Mouse (Mus musculus) retina, embryonic 14.5 days (tissue): Measurements from ENCODE around the gene Vps33b.
"Not testable (repeated sequence)": the region's sequence is repeated elsewhere in the genome, so short reads cannot be mapped to it uniquely, and the experiment has no call there.

Experiments used
- DNase-seq: peaks from one replicate; pipeline ENCODE4 v3.0.0-alpha.2; 2015; ENCODE audit warnings: low spot score

Gene Vps33b

DNA sequence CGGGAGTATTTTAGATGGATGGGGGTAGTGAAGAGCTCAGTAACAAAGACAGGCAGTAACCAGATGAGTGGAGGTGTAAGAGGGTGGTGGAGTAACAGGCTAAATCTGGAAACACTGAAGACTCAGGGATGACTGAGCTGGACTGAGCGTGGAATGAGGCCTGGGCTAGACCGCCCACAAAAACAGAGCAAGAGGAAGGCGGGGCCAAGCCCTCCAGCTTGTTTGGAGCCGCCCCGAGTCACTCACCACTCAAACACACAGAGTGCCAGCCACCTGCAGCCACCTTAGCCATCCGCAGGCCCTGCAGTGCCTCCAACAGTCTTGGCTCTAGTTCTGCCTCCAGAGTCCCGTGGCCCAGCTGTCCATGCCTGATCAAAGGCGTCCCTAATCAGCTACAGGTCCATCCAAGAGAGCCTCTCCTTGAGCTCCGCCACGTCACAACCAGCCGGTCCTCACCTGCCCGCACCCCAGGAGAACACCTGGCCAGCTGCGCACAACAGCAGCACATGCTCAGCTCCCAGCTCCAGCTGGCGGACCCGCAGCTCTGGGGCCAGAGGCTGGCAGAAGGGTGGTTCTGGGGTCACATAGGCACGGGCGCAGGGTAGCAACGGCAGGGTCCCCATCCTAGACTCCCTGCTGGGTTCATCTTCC is 50.5 kb downstream of the Vps33b start:
- DNase-seq, result no peak

DNA sequence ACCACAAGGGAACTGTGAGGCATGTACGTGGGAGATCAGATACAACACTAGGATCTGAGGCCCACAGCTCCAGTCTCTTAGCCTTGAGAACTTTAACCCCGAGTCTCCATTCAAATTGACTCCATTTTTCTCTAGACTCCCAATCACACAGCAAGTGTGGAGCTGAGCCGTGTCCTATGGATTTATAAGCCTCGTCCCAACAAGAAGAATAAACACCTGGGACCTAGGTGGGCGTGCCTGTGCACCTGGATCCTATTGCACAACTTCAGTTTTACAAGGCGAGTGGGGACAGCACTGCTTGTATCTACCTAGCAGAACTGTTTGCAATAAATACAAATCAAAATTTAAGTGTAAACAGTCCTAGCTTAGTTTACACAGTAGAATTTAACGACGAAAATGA is 53.9 kb downstream of the Vps33b start:
- no peak for DNase-seq

DNA sequence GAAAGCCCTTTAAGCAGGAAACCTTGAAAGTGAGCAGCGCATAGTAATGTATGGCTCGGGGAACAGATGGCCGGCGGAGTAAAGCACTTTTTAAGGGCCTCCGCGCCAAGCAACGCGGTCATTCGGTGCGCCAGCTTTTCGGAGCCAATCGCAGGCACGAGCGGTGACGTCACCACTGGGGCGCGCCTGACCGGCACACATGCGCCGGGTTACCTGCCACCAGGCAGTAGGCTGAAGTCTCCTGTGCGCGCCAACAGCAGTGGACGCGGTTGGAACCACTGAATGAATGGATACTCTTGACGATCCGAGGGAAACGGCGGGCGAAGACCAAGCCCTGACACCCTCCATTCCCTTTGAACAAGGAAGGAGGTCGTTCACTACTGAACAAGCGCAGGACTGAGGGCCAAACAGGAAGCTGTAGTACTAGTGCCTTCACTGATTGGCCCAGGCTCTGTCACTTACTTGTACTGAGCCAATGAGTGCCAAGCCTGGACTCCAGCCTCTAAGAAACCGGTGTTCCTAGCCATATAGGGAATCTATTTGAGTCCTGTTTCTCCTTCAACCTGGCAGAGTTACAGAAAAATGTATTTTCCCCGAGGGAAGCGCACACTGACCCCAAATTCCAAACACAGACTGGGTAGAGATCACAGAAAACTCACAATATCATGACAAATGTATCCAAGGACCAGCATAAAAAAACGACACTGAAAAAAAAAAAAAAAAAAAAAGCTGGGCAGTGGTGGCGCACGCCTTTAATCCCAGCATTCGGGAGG is 54.8 kb downstream of the Vps33b start, which contains the start of gene Rccd1:
TSS of gene Rccd1 (minus strand) at position 412 of the 773 bp plus-strand sequence.
- peak; percentile 94 for DNase-seq

DNA sequence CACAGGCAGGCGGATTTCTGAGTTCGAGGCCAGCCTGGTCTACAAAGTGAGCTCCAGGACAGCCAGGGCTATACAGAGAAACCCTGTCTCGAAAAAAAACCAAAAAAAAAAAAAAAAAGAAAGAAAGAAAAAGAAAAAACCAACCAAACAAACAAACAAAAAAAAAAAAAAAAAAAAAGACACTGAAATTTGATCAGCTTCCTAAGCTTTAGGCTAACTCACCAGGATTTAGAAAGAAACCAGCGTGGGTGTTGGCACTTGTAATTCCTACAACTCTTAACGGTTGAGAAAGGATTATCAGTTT is 55.3 kb downstream of the Vps33b start:
- not testable (repeated sequence) for DNase-seq

DNA sequence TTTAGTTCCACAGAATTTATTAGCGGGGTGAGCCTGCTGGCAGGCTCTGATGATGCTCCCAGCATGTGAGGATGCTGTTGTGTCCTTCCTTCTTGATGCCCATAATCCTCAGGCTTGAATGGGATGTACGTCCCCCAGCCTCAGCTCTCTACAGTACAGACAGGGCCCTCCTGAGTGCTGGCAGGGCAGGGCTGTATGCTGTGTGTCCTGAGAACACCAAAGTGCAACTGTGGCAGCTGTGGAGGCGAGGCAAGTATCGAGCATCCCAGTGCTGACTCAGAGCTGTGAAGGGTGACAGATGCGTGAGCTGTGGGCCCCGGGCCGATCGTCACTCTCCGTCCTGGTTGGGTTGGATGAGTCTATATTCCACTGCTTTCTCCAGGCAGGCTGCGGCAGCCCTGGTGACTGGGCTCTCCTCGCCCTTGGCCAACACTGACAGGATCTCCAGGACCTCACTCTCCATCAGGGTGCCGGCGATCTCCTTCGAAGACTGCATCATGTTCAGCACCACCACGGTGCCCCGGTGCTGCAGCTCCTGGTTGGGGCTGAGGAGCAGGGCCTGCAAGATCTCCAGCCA is 55.9 kb downstream of the Vps33b start:
- no peak for DNase-seq

DNA sequence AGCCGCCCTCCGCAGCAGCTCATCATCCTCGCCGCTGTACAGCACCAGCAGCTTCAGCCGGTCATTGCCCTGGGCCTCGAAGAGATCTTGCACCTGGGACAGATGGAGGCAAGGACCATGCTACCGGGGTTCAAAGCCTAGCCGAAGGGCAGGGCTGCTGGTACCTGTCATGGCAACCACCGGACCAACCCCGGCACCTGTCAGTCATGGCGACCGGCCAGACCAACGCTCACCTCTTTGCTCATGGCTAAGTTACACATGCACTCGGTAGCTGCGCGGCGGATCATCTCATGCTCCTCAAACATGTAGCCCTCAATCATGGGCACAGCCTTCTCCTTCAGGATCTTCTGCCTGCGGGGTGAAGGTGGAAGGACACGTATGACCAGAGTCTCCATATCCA is 56.6 kb downstream of the Vps33b start:
- DNase-seq, result no peak

DNA sequence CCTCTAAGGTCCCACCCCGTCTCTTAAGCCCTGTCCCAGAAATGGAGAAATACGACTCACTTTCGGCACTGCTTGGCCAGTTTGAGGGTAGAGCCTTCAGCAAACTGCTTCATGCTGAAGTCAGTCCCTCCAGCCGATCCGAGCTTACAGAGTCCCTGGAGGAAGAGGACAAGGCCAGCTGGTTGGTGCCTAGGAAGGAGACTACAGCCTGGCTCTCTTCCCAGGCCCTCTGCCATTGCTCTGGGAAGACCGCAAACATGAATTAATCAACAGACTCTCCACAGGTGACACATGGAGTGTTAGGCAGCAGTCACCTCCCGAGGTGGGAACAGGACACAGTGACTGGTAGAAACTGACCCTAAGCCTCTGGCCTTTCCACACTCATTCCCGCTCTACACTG is 60.8 kb downstream of the Vps33b start:
- DNase-seq, result no peak

DNA sequence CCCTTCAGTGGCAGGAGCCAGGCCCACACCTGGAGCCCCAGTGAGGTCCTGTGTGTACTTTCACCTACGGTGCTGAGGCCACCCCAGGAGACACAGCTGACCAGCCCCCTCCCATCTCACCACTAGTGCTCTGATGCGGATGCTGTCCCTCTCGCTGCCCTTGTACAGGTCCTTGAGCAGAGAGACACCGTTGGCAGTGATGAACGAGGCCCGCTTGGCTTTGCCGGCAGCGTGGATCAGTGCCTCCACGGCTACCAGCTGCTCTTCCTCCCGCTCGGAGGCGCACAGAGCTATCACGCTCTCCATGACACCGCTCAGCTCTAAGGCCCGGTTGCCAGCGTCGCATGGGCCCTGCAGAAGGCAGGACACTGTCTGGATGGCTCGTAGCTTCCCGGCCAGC is 62.0 kb downstream of the Vps33b start:
- DNase-seq, result no peak

DNA sequence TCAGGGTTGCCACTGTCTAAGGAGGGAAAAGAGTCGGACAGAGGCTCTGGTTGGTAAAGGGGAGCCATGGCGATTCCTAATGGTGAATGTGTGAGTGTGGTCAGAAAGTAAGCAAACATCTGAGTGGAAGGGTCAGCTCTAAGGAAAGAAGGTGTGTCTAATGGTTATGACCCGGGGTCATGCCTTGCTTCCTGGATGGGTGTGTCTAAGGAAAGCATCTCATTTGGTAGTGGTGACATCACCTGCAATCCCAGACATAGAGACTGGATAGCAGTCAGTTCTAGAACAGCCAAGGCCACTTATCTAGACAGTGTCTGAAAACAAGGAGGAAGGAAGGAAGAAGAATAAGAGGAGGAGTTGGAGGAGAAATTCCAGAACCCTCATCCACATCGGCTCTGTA is 65.4 kb downstream of the Vps33b start:
- DNase-seq, result no peak

DNA sequence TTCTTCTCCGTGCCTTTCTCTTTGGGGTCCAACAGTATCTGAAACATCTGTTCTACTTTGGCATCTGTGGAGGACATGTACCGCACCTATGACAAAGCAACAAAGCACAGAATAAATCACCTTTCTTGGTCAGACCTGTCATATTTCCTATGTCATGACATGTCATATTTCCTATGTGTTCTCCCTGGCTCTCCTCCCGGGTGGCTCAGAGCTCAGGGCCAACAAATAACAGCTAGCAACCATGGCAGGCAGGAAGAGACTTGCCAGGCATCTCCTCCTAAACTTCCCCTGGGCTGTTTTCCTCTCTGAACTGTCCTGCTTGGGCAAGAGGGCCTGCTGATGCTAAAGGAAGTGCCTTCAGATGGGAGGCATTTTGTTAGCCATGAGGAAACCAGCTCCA is 67.5 kb downstream of the Vps33b start:
- no peak for DNase-seq

DNA sequence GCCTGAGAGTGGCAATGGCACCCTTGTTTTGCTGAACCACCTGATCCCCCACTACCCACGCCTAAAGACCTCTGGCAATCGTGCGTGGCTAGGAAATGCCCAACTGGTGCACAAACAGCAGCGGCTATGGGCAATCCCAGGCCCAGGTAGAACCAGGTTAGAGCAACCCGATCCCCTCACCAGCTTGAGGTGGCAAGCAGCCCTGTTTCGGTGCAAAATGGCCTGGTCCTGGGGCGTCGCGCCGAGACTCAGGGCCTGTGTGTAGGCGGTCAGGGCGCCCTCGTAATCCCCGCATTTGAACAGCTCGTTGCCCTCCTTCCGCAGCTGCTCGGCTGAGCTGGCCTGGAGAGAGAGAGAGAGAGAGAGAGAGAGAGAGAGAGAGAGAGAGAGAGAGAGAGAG is 69.9 kb downstream of the Vps33b start:
- peak; percentile 37 for DNase-seq

DNA sequence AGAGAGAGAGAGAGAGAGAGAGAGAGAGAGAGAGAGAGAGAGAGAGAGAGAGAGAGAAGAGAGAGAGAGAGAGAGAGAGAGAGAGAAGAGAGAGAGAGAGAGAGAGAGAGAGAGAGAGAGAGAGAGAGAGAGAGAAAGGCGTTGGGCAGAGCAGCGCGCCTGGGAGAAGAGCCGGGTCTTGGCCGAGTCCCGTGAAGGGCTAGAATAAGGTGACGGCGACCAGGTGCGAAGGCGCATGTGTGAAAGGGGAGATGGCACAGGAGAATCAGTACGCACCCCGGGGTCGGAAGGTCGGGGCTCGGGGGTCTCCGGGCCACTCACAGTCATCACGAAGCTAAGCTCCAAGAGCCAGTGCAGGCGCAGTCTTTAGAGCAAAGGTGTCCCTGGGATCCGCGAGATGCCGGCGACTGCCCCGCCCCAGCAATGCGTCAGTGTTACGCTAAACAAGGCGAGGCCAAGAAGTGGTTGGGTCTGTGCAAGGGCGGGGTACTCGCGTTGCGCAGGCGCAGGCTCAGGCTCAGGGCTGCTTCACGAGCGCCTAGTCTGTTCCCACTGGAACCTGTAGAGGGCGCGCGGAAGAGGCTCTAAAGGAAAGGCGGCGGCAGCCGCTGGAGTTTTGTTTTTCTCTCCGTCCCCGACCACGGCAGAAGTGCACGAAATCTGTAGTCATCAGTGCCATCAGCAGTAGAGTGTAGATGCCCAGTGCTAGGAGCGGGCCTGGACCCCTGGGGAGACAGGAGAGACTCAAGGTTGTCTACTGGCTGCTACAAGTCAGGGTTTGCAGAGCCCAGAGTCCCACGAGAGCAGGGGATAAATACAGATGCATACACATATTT is 70.6 kb downstream of the Vps33b start:
- peak; percentile 98 for DNase-seq

DNA sequence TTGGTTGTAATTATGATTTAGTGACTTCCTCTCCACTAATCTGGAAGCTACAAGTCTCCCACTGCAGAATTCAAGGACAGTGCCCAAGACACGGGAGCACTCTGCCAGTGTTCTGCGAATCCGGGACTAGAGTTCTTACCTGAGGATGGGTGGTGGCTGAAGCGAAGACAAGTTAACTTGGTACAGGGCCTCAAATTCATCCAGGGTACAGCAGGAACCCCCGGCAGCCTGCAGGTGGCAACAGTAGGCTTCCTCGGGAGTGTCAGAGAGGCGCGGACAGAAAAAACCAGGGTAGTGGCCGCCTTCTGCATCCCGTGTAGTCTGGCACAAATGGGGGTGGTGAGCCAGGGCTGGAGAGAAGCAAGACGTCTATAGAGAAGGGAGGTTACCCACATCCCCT is 71.3 kb downstream of the Vps33b start, which contains the start of gene Unc45a:
TSS of gene Unc45a (minus strand) at position 213 of the 400 bp plus-strand sequence.
- DNase-seq, result peak; percentile 81
